Comparison of ENCODE assay signal across 18 mouse cellular contexts in genomic region chr15:22577974-22578616, GRCm38 (mm10). TPM values are rescaled to one million over a fixed set of nuclear protein-coding genes. Genes with fewer than 3 reads are reported as not detected.
DNase-seq lines count a peak whose midpoint lies in the region; ATAC-seq lines count a peak whose summit lies in the region.
"Had no signal": no experiment of that assay in that cellular context is flagged by ENCODE, and none has a peak within 500 bp of the region (broad histone marks: within the 10 kb centered on the region; RNA-seq: fewer than 3 reads in every experiment).

No protein-coding gene starts in this region.

- no peak overlapping the region for H3K4me2 ChIP-seq in kidney, embryonic 14.5 days (replicated peaks; ENCODE audit: low read depth, low read length)
- no peak overlapping the region for H3K4me2 ChIP-seq in limb, embryonic 11.5 days (ENCODE audit: low read depth, severe bottlenecking)
- H3K4me2 ChIP-seq: liver, embryonic 12.5 days had no signal

- no peak for DNase-seq in kidney, adult 18-20 months
- DNase-seq in NIH3T3 (ENCODE audit: low read depth), result peak; percentile 7
- peak; percentile 70 for DNase-seq in embryo, embryonic 11 days
- DNase-seq in limb, embryonic 11.5 days (ENCODE audit: low spot score), result peak; percentile 75
- DNase-seq in gastrocnemius, adult 8-10 months (ENCODE audit: low spot score in 2 of 2), result no peak
- no peak for DNase-seq in heart, embryonic 10.5 days (ENCODE audit: low spot score)
- DNase-seq: adrenal gland, adult 8-10 months; cerebellum, postnatal 25 days; gastrocnemius, postnatal 25 days; thymus, postnatal 4 days had no signal

- no peak overlapping the region for H3K9ac ChIP-seq in kidney, embryonic 14.5 days (ENCODE audit: low read depth, low read length)
- no peak overlapping the region for H3K9ac ChIP-seq in limb, embryonic 11.5 days (ENCODE audit: low read length)
- H3K9ac ChIP-seq: liver, embryonic 12.5 days had no signal

- peak; percentile 94 for ATAC-seq in kidney, embryonic 14.5 days (ENCODE audit: low FRiP score, low TSS enrichment)
- peak; percentile 86 for ATAC-seq in limb, embryonic 11.5 days (ENCODE audit: insufficient number of reproducible peaks, low FRiP score, low TSS enrichment, low read depth)
- ATAC-seq in granulocyte monocyte progenitor cell, adult 5-6 weeks (replicated peaks; ENCODE audit: poor library complexity, severe bottlenecking), result no peak
- ATAC-seq: inflammation-experienced regulatory T-cells, adult 6 months; liver, embryonic 12.5 days; lung, postnatal 0 days; Patski had no signal

- no peaks in the 10 kb centered on the region for H3K4me1 ChIP-seq in kidney, embryonic 14.5 days (ENCODE audit: control insufficient read depth, insufficient read depth, low read length)
- H3K4me1 ChIP-seq in limb, embryonic 11.5 days (ENCODE audit: control insufficient read depth, insufficient read depth, low read length), result peaks cover 4% of the 10 kb centered on the region; the same call in 1 of the 2 replicates
- H3K4me1 ChIP-seq in heart, embryonic 10.5 days, result no peaks in the 10 kb centered on the region
- H3K4me1 ChIP-seq: liver, embryonic 12.5 days had no signal

- H3K9me3 ChIP-seq in kidney, embryonic 14.5 days (ENCODE audit: control insufficient read depth, low read length), result no peaks in the 10 kb centered on the region
- H3K9me3 ChIP-seq in limb, embryonic 11.5 days (ENCODE audit: control insufficient read depth, low read length), result no peaks in the 10 kb centered on the region
- no peaks in the 10 kb centered on the region for H3K9me3 ChIP-seq in heart, embryonic 10.5 days
- H3K9me3 ChIP-seq: liver, embryonic 12.5 days had no signal

- no peaks in the 10 kb centered on the region for H3K27me3 ChIP-seq in kidney, embryonic 14.5 days (ENCODE audit: control insufficient read depth, insufficient read depth, low read length)
- no peaks in the 10 kb centered on the region for H3K27me3 ChIP-seq in limb, embryonic 11.5 days (ENCODE audit: control insufficient read depth, insufficient read depth, low read length)
- no peaks in the 10 kb centered on the region for H3K27me3 ChIP-seq in heart, embryonic 10.5 days (ENCODE audit: insufficient read depth, poor library complexity, severe bottlenecking)
- H3K27me3 ChIP-seq: liver, embryonic 12.5 days; Patski had no signal

- no peak overlapping the region for H3K27ac ChIP-seq in kidney, embryonic 14.5 days (ENCODE audit: low read depth, low read length)
- no peak overlapping the region for H3K27ac ChIP-seq in limb, embryonic 11.5 days (replicated peaks; ENCODE audit: low read depth, low read length)
- H3K27ac ChIP-seq in heart, embryonic 10.5 days, result no peak overlapping the region
- H3K27ac ChIP-seq: layer of hippocampus, adult 2 months; liver, embryonic 12.5 days had no signal

- no peaks in the 10 kb centered on the region for H3K36me3 ChIP-seq in kidney, embryonic 14.5 days (ENCODE audit: control insufficient read depth, insufficient read depth, low read length)
- no peaks in the 10 kb centered on the region for H3K36me3 ChIP-seq in limb, embryonic 11.5 days (ENCODE audit: control insufficient read depth, insufficient read depth, low read length)
- no peaks in the 10 kb centered on the region for H3K36me3 ChIP-seq in heart, embryonic 10.5 days
- H3K36me3 ChIP-seq: liver, embryonic 12.5 days had no signal

- WGBS in kidney, embryonic 14.5 days, result 4% methylated on average over 4 of the region's 4 CpGs
- WGBS in limb, embryonic 11.5 days, result 2% methylated on average over 4 of the region's 4 CpGs
- WGBS in heart, embryonic 10.5 days, result 9% methylated on average over 4 of the region's 4 CpGs

- H3K4me3 ChIP-seq in kidney, embryonic 14.5 days (ENCODE audit: low read length), result no peak overlapping the region
- no peak overlapping the region for H3K4me3 ChIP-seq in limb, embryonic 11.5 days (ENCODE audit: low read depth, low read length)
- no peak overlapping the region for H3K4me3 ChIP-seq in heart, embryonic 10.5 days
- H3K4me3 ChIP-seq: layer of hippocampus, adult 2 months; liver, embryonic 12.5 days; myocyte had no signal

RNA-seq across cellular contexts. Expression of gene Cdh18, which starts 29.3 kb away (rescaled TPM):
- 0.12 and 0.29 TPM in 2 replicates for polyA plus RNA-seq in kidney, embryonic 14.5 days (2014; fragmentation: Nextera tagmentation; extraction: Ambion mirVana)
- polyA plus RNA-seq in limb, embryonic 11.5 days (2014; fragmentation: Nextera tagmentation; extraction: Ambion mirVana), result not detected in 2 replicates
- not detected for total RNA-seq in gastrocnemius, adult 8-10 months (2022)
- polyA plus RNA-seq in heart, embryonic 10.5 days (2016; fragmentation: Nextera tagmentation; extraction: Ambion mirVana), result 0.10 and 0.16 TPM in 2 replicates
- not detected in 2 replicates for total RNA-seq in granulocyte monocyte progenitor cell, adult 5-6 weeks (2014; fragmentation: Nextera tagmentation)
- total RNA-seq in granulocyte monocyte progenitor cell, adult 5-6 weeks (2017), result not detected in 2 replicates
- total RNA-seq: gastrocnemius, postnatal 25 days had no signal
- polyA plus RNA-seq: inflammation-experienced regulatory T-cells, adult 6 months; lung, postnatal 0 days; Patski had no signal

Comparison
In these comparisons a context has a peak if more than half of its experiments do, and no peak if none do; other contexts are left out.
1. DNase-seq: peak in NIH3T3 (single experiment), embryo, embryonic 11 days (single experiment) and limb, embryonic 11.5 days (single experiment); none in kidney, adult 18-20 months (single experiment), gastrocnemius, adult 8-10 months (0 of 2) and heart, embryonic 10.5 days (single experiment).